Mouse (Mus musculus): Measurements from ENCODE around the gene Cidec. TPM values are rescaled to one million over a fixed set of nuclear protein-coding genes. Genes with fewer than 3 reads are reported as not detected.

Gene Cidec
- polyA plus RNA-seq, 2 experiments from 2014 or later = not detected

DNA sequence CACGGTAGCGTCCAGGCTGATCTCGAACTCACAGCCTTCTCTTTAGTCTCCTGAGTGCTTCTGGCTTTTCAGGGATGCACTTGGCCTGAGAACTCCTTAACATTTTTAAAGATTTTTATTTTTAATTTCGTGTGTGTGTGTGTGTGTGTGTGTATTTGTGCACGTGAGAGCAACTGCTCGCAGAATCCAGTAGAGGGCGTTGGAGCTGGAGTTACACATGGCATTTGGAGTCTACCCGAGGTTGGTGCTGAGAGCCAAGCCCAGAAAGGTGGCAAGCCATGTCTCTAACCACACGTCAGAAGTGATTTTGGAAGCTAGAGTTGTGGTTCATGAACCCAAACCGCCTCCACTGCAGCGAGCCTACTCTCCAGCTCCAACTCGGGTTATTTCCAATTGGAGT is 7.5 kb upstream of the Cidec start:
- no peak for ATAC-seq

DNA sequence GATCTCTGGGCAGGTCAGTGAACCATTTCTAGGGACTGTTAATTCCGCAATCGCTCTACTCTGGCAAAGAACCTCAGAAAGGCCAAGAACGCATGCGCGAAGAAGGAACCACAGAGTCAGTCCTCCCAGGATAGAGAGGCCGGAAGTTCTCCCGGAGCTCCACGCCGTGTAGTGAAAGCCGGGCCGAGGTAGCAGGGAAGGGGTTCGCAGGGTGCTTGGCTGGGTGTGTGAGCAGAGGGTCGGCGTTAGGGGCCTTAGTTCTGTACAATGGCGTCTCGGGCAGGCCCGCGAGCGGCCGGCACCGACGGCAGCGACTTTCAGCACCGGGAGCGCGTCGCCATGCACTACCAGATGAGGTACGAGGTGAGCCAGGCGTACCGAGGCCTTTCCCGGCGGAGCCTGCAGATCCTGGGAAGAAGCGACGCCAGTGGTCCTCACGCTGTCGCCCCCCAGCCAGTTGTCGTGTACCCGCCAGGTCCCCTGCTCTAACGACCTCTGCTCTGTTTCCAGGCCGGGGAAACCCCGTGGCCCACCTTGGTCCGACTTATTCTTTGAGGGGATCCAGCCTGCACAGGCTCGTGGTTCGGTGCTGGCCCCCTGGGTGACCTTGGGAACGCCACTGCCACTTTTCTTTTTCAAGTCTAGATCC is 7.0 kb upstream of the Cidec start, which contains the start of gene Jagn1:
Gene Jagn1 (plus strand): TSS at position 128 of the 649 bp plus-strand sequence.
- peak; percentile 88 for ATAC-seq

DNA sequence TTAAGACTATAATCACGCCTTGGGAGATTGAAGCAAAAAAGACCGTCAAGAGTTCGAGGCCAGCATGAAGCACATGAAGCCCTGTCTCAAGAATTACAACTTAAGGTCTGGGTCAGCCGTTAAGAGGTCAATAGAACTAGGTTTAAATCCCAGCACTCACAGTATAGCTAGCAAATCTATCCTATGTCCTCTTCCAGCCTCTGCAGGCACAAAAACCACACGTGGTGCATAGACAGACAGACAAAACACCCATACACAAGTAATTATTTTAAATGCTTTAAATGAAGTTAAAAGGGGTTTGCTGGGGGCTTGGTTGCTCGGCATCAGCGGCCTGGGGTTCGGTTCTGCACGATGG is 6.5 kb upstream of the Cidec start:
- peak; percentile 4 for ATAC-seq

- ATAC-seq = peak; percentile 69
Measured at GRCm38 (mm10) chr6:113441147-113441680, 5.7 kb upstream of the Cidec start.

DNA sequence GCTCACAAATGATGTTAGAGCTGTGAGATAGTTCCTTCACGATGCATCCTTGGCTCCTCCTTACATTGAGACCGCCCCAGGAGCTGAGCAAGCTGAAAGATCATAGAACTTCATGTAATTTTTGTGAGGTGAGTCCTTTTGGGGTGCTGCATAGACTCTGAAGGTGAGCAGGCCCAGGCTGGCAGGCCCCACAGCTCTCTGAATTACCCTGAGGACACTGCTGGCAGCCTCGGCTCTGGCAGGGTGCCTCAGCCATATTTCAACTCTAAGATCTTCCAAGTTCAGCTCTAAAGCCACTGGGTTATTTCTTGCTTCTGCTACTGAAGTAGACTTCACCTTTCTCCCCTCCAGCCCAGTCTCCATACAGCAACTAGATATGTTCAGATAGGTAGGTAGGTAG is 5.1 kb upstream of the Cidec start:
- ATAC-seq = no peak

GRCm38 (mm10) chr6:113438721-113439430 is 3.3 kb upstream of the Cidec start:
- no peak for ATAC-seq

- ATAC-seq = no peak
Measured at GRCm38 (mm10) chr6:113437135-113437534, 1.6 kb upstream of the Cidec start.

DNA sequence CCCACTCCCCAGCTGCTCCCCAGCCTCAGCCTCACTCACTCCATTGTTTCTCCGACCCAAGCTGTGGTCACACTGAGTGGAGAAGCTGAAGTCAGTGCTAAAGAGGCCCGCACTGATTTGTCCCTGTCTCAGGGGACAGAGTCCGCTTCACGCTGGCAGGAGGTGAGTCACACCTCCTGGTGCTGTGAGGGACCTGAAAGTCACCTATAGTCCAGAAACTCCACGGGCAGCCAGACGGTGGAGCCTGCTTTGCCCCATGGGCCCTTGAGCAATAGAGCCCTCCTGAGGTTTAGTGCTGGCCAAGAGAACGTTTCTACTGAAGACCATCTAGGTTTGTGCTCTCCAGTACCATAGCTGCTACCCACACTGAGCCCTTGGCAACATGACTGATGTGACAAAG is 869 bp downstream of the Cidec start:
- no peak for ATAC-seq

DNA sequence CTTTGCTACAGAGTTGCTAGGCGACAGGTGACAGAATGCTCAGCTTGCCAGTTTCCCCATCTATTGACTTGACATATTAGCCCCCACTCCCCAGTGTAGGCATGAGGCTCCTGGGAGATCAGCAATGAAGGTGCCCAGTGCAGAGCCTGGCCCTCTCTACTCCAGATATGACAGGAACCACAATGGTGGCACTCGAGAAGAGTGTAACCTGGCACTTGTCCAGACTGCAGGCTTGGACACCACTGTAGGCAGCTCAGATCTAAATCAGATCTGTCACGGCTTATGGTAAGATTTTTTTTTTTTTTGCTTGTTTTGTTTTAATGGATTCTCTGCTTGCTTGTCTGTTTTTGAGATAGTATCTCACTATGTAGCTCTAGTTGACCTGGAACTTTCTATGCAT is 1.9 kb downstream of the Cidec start:
- ATAC-seq = no peak

- ATAC-seq = no peak
Measured at GRCm38 (mm10) chr6:113431801-113432200, 3.8 kb downstream of the Cidec start.

- ATAC-seq = no peak
Measured at GRCm38 (mm10) chr6:113430846-113431245, 4.7 kb downstream of the Cidec start.

- no peak for ATAC-seq
Measured at GRCm38 (mm10) chr6:113429965-113430364, 5.6 kb downstream of the Cidec start.

DNA sequence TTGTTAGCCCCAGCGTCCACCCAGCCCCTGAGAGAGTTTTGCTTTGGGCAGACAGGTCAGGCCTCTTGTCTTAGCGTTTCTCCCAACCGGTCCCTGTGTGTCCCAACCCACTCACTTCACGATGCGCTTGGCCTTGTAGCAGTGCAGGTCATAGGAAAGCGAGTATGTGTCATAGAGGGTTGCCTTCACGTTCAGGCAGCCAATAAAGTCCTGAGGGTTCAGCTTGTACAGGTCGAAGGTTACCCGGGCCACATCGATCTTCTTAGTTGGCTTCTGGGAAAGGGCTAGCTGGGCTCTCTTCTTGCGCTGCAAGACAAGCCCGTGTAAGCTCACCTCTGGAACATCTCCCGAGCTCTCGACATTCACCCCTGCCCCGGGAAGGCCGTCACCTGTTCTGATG is 7.6 kb downstream of the Cidec start:
- no peak for ATAC-seq

DNA sequence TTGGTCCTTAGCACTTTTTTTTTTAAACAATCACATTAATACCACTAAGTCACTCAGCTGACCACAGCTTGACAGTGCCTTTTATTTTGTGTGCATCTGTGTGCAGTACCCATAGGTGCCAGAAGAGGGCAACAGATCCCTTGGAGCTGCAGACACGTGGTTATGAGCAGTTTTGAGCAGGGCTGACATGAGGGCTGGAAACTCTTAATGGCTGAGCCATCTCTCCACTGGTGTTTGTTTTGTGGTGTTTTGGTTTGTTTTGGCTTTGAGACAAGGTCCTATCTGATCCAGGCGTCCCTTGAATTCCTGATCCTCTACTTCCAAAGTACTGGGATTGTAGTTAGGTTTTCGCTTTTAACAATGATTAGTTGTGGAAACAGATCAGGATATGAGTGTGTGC is 8.2 kb downstream of the Cidec start:
- peak; percentile 59 for ATAC-seq

DNA sequence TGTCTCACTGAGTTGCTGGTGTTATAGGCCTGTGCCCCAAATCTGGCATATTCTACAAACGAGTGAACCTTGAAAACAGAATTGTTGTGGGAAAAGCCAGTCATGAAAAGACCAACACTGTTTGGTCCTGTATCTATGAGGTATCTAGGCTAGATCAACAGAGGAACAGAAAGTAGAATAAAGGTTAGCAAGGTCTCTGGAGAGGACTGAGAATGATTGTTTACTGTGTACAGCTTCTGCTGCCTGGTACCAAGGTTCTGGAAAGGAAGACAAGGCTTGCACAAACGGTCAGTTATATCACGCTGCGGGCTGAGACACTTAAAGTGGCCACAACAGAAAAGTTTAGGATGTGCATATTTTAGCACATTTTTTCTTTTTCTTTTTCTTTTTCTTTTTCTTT is 8.9 kb downstream of the Cidec start:
- no peak for ATAC-seq

- ATAC-seq = no peak
Measured at GRCm38 (mm10) chr6:113424187-113424586, 11.4 kb downstream of the Cidec start.

DNA sequence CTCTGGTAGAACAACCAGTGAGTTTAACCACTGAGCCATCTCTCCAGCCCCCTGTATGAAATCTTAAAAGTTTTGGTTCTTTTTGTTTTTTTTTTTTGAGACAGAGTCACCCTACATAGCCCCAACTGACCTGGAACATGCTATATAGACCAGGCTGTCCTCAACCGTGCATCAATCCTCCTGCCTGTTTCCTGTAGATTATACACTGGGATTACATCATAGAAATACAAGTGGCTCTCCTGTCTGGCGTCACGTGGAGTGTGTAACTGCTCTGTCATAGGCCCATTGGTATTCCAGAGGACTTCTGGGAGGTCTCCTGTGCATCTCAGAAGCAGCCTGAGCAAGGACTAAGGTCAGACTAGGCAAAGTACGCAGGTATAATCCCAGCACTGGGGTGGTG is 12.6 kb downstream of the Cidec start:
- ATAC-seq = no peak

GRCm38 (mm10) chr6:113419199-113419587 is 16.4 kb downstream of the Cidec start, which contains the start of gene Rpusd3:
Gene Rpusd3 (minus strand): TSS chr6:113419340.
- ATAC-seq = peak; percentile 99

DNA sequence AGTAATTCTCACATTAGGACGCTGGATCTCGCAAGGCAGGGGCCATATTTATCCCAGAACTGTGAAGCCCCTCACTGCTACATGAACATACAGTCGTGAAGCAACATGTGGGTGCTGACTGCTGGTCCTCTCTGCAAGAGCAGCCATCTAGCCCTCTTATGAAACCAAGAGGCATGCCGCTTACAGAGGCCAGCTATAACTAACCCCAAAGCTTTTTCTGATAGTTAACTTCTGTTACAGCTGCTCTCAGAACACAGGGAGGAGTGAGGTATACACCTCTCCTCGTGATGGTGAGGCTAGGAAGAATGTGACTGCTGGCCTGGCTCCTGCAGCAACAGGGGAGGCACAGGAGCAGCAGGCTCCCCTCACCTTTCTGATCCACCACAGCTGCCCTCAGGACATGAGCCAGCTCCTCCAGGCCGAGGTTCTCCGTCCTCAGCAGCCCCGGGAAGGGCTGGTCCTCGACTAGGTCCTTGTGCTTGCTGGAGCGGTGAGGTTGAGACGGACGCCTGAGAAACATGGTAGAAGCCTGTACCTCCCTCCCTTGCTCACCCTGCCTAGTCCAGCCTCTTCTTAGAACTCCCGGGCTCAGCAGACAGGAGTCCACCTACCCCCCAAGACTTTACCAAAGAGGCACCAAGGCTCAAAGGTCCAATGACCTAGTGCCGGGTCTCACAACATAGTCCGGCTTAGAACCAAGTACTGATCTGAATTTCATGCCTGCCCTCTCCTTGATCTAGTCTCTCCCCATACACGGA is 16.9 kb downstream of the Cidec start:
- peak; percentile 35 for ATAC-seq

DNA sequence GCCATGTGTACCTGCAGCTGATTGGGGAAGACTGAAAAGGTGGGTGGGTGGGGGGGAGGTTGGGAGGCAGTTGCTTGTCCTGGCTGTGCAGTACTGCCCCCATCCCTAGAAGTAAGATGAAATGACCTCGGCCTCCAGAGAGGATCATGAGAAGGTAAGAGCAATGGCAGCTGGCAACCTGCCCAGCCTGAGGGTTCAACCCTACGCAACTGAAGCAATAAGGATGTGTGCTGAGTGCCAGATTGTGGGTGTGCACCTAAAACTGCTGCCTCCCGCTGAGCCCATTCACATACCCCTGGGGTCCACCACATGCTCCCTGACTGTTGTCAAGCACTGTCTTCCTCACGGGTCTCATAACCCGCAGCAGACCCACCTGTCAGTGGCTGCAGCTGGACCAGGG is 19.1 kb downstream of the Cidec start:
- no peak for ATAC-seq

DNA sequence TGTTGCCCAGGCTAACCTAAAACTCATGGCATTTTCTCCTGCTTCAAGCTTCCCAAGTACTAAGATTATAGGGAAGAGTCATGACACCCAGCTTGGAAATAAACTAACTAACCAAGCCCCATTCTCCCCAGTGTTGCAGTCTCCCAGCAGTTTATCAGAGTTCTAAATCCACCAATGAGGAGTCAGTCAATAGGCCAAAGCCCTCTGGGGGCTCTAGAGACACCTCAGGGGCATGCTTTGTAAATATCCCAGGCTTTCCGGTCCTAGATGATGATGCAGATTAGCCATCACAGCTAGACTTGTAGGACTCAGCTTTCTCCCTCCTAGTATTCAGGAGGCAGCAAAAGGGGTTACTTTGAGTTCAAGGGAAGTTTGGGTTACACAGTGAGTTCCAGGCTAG is 25.6 kb downstream of the Cidec start:
- ATAC-seq = no peak

GRCm38 (mm10) chr6:113406683-113407082 is 28.9 kb downstream of the Cidec start:
- ATAC-seq = no peak

- no peak for ATAC-seq
Measured at GRCm38 (mm10) chr6:113405483-113405882, 30.1 kb downstream of the Cidec start.

Measured in activated CD4-positive, CD25-positive, alpha-beta regulatory T cell, adult 4 months (primary cell).